Mouse (Mus musculus) megakaryocyte-erythroid progenitor cell, adult 5-6 weeks (primary cell): ENCODE measurements around the gene Ermp1. TPM values are rescaled to one million over a fixed set of nuclear protein-coding genes. Genes with fewer than 3 reads are reported as not detected.

Experiments
- ATAC-seq: replicated peaks from 2 replicates; pipeline ENCODE4 v1.8.0; 2016; ENCODE audit warnings: mild to moderate bottlenecking, inconsistent platforms; ENCODE audit not compliant: severe bottlenecking, poor library complexity, low FRiP score, low TSS enrichment
- total RNA-seq, 2 experiments: library from RNA; stranded (forward) in 1 of 2; stranded (reverse) in 1 of 2; fragments of 200-1000, 215-1000 nt in 1 of 2; fragments of >200 nt in 1 of 2; fragmentation: Nextera tagmentation in 1 of 2; gene quantifications; 2 replicates each; pipeline ENCODE4 v1.2.3; 2014 to 2017

Ermp1 gene
- total RNA-seq (2014; fragmentation: Nextera tagmentation) (19.9 and 31.0 TPM in 2 replicates), total RNA-seq (2017) (27.8 and 31.1 TPM in 2 replicates)

DNA sequence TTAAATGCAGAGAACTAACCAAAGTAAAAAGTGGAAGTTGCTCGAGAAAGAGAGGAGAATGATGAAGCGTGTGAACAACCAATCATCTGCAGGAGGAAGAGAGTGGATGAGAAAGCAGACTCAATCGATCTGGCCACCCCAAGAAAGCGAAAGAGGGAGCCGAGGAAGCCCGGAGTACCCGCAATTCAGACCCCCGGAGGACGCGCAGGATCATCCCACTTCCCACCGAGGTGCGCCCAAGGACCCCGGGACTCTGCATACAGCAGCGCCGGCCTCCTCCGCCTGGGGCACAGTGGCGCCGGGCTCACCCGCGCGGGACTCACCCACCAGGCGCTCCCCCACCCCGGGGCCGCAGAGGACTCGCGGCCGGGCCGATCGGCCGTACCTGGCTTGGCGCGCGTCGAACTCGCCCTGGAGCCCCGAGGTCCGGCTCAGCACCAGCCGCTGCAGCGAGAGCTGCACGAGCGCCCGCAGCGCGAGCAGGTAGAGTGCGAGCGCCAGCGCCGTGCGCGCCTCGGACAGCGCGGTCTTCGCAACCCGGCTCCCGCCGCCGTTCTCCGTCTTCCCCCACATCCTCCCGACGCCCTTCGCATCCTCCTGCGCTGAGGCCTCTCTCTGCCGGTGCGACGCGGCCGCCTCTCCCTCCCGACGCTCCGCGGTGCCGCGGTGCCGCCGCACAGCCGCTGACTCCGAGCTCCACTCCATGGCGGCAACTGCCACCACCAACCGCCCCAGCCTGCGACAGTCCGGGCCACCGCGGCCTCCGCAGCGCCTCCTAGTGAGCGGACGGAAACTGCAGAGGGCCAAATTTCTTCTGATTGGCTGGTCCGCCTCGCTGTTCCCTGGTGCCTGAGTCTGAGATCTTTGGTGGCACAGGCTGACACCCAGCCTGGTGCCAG lies at the start of gene Ermp1:
Gene Ermp1 (minus strand): TSS at position 765 of the 899 bp plus-strand sequence.
- ATAC-seq, result peak; percentile 96

GRCm38 (mm10) chr19:29697245-29697874 lies 49.1 kb upstream of the Ermp1 start, which contains the start of gene Mlana:
Gene Mlana, plus strand, starts transcription at chr19:29697824.
- ATAC-seq, result no peak

DNA sequence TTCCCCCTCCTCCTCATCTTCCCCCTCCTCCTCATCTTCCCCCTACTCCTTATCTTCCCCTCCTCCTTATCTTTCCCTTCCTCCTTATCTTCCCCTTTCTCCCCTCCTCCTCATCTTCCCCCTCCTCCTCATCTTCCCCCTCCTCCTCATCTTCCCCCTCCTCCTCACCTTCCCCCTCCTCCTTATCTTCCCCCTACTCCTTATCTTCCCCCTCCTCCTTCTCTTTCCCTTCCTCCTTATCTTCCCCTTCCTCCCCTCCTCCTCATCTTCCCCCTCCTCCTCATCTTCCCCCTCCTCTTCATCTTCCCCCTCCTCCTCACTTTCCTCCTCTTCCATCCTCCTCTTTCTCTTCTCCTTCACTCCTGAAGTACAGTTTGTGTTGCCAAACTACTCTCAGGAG lies 48.6 kb upstream of the Ermp1 start:
- no peak for ATAC-seq

DNA sequence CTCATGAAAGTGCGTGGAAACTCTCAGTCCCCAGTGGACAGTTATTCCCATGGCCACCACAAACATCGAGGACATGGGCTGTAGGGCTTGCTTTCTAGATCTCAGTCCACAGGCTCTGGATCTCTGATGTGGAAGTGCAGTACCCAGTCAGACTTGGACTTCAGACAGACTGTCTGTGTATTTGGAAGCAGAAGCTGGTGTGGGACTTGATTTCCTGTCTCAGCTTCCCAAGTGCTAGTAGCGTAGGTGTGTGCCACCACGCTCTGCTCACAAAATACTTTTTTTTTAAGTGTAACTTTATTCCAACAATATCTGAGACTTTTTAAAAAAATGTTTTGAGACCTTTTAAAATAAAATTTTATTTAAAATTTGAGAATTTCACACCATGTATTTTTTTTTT lies 48.1 kb upstream of the Ermp1 start:
- no peak for ATAC-seq

DNA sequence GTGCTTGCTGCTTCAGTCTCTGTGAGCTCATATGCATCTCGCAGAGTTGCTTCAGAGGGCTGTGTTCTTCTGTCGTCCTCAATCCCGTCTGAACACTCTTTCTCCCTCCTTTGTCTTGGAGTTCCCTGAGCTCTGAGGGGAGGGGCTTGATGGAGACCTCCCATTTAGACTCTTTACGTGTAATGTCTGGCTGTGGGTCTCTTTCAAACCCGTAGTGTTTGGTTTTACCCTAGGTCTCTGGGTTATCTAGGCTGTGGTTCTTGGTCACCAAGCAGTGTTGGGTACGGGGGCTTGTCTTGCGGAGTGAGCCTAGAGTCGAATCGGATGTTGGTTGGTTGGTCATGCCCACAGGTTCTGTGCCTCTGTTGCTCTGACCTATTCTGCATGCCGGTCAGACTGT lies 46.9 kb upstream of the Ermp1 start:
- no peak for ATAC-seq

GRCm38 (mm10) chr19:29683844-29684540 lies 35.8 kb upstream of the Ermp1 start:
- ATAC-seq, result peak; percentile 87

DNA sequence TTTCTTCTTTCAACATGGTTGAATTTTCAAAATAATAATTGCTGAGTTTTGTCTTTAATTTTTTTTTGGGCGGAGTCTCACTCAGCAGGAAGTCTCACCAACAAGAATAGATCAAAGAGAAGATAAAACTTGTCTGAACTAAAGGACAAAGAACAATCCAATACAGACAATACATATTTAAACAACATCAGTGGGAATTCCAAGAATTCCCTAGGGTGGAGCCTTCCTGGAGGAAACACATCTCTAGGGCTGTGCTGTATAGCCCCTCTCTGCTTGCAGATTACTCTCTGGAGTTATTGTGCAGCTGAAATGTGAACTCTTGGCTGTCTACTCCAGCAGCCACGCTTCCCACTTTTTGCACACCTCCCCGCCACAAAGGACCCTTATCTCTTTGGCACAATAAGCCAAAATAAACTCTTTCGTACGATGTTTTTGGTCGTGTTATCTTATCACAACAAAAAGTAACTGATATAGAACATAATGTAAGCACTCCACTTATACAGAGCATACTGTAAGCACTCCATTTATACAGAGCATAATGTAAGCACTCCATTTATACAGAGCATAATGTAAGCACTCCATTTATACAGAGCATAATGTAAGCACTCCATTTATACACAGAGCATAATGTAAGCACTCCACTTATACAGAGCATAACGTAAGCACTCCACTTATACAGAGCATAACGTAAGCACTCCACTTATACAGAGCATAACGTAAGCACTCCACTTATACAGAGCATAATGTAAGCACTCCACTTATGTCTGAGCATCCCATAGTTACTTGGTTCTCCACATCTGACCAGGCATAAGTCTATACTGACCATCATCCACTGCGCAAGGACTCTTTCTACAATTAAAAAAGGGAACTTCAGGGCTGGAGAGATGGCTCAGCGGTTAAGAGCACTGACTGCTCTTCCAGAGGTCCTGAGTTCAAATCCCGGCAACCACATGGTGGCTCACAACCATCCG lies 32.3 kb upstream of the Ermp1 start:
- ATAC-seq, result peak; percentile 38

GRCm38 (mm10) chr19:29678181-29678778 lies 30.1 kb upstream of the Ermp1 start:
- no peak for ATAC-seq

- ATAC-seq, result no peak
These were observed 28.4 kb upstream of the Ermp1 start for GRCm38 (mm10) chr19:29676479-29677193.

GRCm38 (mm10) chr19:29675562-29676078 lies 27.4 kb upstream of the Ermp1 start:
- no peak for ATAC-seq

- no peak for ATAC-seq
These were observed 26.7 kb upstream of the Ermp1 start for GRCm38 (mm10) chr19:29674946-29675345.

- no peak for ATAC-seq
These were observed 24.4 kb upstream of the Ermp1 start for GRCm38 (mm10) chr19:29672660-29673059.

- no peak for ATAC-seq
These were observed 22.9 kb upstream of the Ermp1 start for GRCm38 (mm10) chr19:29671160-29671559.

GRCm38 (mm10) chr19:29670247-29670646 lies 22.0 kb upstream of the Ermp1 start:
- no peak for ATAC-seq

DNA sequence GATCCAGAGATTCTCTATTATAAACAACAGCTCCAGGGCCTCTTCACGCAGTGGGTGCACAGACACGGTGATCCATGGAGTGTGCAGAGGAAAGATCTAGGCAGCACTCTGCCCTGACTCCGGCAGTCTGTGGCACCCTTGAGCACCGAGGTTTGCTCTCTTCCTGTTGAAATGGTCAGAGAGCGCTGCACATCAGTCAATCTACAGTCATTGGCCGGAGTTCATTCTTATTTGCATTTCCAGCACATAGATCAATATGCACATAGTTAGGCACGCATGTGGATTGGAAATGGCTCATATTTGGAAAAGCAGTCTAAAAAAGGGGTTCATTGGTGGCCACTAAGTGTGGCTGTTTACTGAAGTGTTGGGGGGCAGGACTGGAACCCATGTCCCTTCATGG lies 19.9 kb upstream of the Ermp1 start:
- ATAC-seq, result no peak

- ATAC-seq, result no peak
These were observed 18.9 kb upstream of the Ermp1 start for GRCm38 (mm10) chr19:29666965-29667594.

- peak; percentile 37; the same call in 1 of the 2 replicates for ATAC-seq
These were observed 17.9 kb upstream of the Ermp1 start for GRCm38 (mm10) chr19:29666164-29666563.
